Mouse (Mus musculus): Measurements from ENCODE around the gene Ddx4. TPM values are rescaled to one million over a fixed set of nuclear protein-coding genes. Genes with fewer than 3 reads are reported as not detected.

Ddx4 gene
- 0.04 TPM in 1 of 2 replicates, not detected in the other for polyA plus RNA-seq (2012; rRNA removed)

DNA sequence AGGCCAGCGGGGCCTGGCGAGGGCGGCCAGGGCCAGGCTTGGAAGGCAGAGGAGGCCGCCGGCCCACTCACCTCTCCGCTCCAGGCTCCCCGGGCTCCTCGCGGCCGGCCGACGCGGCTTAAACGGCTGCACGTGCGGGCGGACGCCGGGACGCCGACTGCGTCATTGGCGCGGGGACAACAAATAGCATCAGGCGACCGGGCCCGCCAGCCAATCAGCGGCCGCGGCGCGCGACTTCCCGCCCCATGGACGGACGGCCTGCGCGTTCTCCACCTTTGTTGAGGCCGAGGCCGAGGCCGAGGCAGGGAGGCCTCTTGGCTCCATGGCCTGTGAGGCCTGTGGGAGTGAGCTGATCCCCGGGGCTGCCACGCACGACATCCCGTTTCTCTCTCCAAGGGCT, at the start of gene Ddx4:
TSS of gene Ddx4 (minus strand) at position 271 of the 400 bp plus-strand sequence.
- 88% methylated on average over 45 of the region's 45 CpGs for WGBS
- no peak for DNase-seq (ENCODE audit: low read depth, low spot score)

DNA sequence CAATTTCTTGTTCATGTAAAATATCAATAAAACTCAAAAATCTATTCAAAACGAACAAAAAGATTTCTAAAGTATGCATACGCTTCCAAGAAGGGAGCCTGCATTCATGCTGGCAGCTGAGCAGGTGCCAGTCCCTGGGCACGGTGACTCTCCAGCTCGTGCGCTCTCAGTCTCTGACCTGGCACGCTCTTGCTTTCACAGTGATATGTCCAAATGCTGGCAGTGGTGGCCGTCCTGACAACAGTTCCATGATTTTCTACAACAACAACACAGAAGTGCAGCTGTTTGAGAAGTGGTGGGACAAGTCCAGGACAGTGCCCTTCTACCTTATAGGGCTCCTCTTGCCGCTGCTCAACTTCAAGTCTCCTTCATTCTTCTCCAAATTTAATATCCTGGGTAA, 49.0 kb upstream of the Ddx4 start:
- no peak for DNase-seq (ENCODE audit: low read depth, low spot score)
- WGBS = 89% methylated on average over 8 of the region's 8 CpGs

DNA sequence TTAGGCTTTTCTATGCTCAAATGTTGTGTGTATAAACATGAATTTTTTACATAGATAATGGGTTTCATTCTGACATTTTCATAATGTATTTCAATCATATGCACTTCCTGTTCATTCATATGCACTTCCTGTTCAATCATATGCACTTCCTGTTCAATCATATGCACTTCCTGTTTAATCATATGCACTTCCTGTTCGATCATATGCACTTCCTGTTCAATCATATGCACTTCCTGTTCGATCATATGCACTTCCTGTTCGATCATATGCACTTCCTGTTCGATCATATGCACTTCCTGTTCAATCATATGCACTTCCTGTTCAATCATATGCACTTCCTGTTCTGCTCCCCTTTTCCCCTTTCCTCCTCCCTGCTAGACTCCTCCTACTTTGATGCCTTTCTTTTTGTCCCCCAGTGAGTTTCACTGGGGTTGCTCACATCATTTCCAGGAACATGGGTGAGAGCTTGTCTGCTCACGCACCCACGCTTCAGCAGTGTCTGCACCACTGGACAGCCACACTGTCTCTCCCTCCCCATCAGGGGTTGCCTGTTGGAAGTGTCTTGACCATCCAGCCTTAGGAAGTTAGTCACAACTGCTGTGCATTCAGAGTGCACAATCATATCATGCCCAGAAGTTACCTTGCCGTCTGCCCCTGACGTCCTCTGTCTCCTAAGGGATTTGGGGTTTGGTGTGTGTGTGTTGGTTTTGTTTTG, 43.4 kb upstream of the Ddx4 start:
- WGBS = 92% methylated on average over 8 of the region's 8 CpGs
- DNase-seq (ENCODE audit: low read depth, low spot score) = no peak

DNA sequence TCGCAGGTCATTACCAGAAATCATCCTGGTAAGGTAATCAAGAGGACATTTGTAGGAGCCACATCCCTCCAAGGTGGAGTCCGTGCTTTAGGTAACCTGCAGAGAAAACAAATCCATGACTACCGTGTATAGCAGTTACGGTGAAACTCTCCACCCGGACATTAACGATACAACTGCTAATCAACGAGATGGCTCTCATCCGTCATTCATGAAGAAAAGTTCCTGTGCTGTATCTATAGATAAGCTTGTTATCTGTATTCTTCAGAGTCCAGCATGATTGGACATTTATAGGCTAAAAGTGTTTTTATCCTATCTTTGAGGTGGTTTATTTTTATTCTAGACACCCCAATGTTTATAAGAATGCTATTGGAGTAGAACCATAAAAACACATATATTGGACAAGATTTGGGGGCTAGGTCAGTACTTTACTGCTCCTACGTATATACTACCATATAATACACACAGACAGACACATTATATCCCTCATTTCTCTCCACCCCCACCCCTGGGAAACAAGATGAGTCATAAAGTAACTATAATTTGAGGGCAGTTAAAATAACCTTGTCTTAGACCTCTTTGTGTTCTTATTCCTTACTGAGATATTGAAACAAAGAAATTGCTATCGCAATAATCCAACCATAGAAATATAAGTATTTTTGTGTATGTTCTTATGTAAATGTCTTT, 40.7 kb upstream of the Ddx4 start:
- peak; percentile 28 for DNase-seq (ENCODE audit: low read depth, low spot score)
- WGBS = 47% methylated on average over 10 of the region's 10 CpGs

DNA sequence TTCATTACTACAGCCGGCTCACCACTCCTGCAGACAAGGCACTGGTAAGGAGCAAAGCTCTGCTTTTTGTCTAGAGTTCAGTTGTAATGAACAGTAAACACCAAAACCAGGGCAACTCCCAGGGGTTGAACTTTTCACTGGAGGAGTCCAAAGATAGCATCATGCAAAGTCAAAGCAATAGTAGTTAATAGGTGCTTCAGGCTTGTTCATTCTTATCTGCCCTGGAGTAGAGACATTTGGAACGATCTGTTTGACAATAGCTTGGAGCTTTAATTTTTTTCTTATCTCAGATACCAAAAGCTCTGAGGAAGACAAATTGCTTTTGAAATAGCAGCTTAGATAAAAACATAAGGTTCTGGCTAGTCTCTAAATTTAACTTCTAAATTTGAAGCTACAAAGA, 33.9 kb upstream of the Ddx4 start:
- WGBS = 68% methylated on average over 2 of the region's 2 CpGs
- DNase-seq (ENCODE audit: low read depth, low spot score) = no peak

DNA sequence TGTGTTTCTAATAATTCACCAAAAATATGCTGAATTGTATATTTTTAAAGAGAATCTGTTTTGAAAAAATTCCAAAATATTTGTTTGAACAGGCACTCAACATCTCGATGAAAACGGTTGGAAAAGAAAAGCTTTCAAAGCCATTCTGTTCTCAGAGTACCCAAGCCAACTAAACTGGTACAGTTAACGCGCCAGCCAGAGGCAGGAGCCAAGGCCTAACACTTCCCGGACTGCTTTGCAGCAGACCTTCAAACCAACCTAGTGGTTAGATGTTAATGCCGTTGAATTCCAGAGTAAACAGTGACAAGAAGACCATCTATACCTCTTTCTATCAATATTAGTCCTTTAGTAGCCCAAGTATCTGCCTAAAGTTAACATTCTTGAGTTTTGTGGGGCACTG, 31.7 kb upstream of the Ddx4 start:
- WGBS = 83% methylated on average over 6 of the region's 6 CpGs
- no peak for DNase-seq (ENCODE audit: low read depth, low spot score)

DNA sequence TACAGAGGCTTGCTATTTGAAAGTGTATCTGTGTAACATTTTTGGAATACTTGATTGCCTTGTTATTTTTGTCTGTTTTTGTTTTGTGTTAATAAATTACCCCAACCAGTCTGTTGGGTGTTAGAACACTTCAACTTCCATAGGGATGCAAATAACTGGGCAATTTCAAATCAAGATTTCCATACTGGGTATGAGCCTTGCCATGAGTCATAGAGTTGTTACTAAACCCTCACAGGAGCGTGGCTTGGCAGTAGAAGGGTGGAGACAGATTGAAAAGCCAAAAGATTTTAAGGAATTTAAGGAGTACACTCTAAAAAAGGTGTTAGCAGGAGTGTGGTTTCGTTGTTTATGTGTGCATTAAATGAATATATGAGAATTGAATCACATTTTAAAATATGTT, 31.0 kb upstream of the Ddx4 start:
- no peak for DNase-seq (ENCODE audit: low read depth, low spot score)
- 71% methylated on average over 2 of the region's 2 CpGs for WGBS

DNA sequence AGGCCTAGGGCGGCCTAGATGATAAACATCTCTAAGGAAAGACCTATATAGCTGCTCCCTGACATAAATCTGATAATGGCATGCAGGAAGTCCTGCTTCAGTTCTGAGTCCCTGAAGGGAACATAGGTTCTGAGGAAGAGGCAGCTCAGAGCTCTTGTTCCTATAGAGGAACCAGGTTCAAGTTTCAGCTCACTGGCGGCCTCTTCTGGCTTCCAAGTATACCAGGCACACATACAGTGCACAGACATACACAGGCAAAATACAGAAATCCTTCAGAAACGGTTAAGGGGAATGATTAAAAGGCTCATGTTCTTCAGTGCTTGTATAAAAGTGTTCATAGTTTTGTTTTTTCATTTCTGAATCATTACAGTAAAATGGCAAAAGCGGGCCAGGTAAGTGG, 25.9 kb upstream of the Ddx4 start:
- WGBS = 96% methylated on average over 4 of the region's 4 CpGs
- no peak for DNase-seq (ENCODE audit: low read depth, low spot score)

DNA sequence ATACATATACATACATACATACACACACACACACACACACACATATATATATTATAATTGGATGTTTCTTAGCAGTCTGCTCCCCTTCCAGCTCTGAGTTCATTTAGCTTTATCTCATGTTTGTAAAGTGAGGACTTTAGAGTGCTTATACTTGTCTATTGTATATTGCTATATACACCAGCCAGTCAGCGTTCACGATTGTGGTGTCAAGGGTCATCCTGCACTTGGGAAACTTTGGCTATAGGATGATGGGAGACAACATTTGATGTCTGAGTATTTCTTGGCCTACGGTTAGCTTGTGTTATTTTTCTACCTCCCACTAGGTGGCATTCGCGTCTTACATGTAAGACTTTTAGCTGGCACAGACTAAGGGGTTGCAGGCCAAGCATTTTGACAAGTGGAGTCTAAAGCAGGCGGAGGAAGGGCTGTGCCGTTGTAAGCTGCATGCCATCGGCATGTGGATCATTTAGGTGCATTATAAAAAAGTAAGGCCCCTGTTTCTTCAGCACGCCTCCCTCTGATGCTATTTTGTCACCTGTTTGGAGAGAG, 21.7 kb upstream of the Ddx4 start:
- WGBS = 7% methylated on average over 9 of the region's 9 CpGs
- peak; percentile 32 for DNase-seq (ENCODE audit: low read depth, low spot score)

DNA sequence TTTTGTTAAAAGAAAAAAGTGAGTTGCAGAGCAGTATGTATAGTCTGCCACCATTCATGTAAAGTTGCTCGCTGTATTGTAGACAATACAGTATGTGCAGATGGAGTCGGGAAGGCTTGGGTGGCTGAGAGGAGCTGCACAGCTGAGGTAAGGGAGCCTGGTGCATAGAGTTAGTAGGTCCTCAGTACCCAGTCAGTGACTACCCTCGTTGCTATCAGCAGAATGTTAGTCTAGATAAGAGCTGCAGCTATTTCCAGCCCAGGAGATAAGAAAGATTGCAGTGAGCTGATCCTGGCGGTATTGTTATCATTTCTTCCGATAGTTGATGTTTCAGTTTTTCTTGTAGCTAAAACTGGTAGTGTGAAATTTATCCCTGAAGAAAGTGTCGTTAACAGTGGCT, 20.5 kb upstream of the Ddx4 start:
- WGBS = 73% methylated on average over 6 of the region's 6 CpGs
- DNase-seq (ENCODE audit: low read depth, low spot score) = no peak

DNA sequence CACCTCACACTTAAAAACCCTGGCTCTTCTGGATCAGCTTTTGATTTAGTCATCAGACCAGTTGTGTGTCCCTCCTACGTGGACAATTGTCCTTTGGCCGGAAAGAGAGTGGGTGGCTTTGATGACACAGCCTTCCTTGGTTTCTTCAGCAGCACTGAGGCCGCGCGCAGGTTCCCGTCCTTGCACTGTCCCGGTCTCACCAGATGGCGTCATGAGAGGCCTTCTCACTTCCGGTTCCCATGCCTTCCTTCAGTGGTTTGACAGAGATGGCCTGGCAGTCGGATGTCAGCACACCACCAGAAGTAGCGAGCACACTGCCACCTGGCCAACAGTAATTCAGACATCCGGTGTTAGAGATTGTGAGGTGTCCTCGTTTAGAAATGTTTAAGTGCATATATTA, 19.4 kb upstream of the Ddx4 start:
- 82% methylated on average over 13 of the region's 13 CpGs for WGBS

DNA sequence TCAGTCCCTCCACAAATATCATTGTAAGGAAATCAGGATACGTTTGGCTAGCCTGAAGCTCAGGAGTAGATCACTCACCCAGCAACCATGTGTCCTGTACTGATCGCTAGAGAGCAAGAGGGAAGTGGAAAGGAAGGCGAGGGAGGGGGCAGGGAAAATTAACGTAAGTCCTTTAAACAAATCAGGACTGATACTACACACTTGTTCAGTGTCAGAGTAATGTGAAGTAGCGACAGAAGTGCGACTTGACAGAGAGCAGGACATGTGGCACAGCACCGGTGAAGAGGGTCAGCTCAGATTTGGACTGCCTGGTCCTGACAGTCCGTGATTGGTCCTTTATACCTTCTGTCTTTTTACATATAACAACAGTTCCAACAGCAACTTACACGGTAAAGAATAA, 14.9 kb upstream of the Ddx4 start:
- DNase-seq (ENCODE audit: low read depth, low spot score) = no peak
- WGBS = 77% methylated on average over 9 of the region's 9 CpGs

More for the DNA sequence above, 19.4 kb upstream of the Ddx4 start:
- no peak for DNase-seq (ENCODE audit: low read depth, low spot score)

DNA sequence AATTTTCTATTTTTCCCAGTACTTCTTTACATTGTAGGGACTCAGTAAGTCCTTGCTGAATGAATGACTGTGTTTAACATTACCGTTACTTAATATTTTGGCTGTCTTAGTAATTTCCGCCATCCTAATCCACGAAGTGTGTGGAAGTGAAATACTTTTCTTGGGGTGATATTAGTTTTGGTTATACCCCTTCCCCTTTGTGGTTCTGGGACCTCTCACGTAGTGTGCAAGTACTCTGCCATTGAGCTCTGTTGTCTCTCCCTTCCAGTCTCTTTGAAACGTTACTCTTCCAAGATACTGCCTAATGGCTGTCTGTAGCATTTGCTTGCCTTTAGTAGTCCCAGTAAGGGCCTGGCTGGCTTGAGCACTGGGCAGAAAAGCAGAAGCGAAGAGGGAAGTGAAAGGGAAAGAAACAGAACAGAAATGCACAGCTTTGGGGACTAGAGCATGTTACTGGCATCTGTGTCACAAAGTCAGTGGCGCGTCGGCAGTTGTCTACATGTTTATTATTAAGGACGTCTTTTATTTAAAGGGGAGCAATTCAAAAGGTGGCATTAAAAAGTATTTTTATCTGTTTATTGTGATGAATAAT, 14.3 kb upstream of the Ddx4 start:
- no peak for DNase-seq (ENCODE audit: low read depth, low spot score)
- 85% methylated on average over 10 of the region's 10 CpGs for WGBS

DNA sequence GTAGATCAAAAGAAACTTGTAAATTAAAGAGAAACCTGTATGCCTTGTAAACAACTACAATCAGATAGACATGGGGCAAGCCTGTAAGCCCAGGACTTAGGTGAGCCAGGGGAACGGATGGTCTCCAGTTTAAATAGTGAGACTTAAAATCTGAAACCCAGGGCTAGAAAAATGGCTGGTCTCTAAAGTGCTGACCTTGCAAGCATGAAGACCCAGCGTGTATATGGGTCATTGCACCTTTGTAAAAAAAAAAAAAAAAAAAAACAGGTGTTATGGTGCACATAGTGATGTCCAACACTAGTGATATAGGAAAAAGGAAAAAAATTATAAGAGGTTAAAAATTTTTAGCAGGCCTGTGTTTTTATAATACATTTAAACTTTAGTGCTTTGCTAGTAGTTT, 9.4 kb upstream of the Ddx4 start:
- no peak for DNase-seq (ENCODE audit: low read depth, low spot score)
- 82% methylated on average over 2 of the region's 2 CpGs for WGBS

DNA sequence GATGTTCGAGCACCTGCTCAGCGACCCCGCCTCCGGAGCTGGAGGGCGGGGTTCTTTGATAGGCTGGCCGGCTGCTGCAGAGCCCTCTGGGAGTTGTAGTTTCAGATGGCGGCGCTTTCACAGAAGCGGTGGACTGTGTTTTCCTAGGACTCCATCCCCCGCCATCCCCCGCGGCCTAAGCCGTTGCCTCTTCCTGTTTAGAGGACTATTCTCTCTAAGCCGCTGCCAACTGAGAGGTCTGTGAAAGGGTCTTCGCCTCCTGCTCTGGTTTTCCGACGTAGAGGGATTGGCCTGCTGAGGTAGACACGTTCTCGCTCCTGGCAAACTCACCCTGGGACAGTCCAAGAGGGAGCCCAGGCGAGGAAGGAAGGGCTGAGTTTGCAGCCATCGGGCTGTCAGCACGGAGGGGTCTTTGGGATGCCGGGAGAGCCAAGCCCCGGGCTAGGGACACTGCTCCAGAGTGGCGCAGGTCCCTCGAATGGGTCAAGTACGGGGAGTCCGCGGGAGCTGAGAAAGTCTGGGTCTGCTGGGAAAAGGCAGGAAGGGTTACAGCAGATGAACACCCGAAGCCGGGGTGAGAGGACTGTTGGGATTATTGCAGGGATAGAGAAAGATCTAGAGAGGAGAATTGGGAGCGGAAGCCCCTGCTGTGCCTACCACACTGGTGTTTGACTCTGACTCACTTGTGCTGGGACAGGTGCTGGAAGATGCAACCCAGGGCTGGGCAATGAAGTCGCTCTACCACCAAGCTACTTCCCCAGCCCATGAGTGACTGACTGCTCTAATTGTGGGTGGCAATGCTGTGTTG, 8.5 kb upstream of the Ddx4 start, which contains the start of gene Slc38a9:
TSS of gene Slc38a9 (plus strand) at position 178 of the 808 bp plus-strand sequence.
- peak; percentile 81 for DNase-seq (ENCODE audit: low read depth, low spot score)
- WGBS = 1% methylated on average over 33 of the region's 33 CpGs

DNA sequence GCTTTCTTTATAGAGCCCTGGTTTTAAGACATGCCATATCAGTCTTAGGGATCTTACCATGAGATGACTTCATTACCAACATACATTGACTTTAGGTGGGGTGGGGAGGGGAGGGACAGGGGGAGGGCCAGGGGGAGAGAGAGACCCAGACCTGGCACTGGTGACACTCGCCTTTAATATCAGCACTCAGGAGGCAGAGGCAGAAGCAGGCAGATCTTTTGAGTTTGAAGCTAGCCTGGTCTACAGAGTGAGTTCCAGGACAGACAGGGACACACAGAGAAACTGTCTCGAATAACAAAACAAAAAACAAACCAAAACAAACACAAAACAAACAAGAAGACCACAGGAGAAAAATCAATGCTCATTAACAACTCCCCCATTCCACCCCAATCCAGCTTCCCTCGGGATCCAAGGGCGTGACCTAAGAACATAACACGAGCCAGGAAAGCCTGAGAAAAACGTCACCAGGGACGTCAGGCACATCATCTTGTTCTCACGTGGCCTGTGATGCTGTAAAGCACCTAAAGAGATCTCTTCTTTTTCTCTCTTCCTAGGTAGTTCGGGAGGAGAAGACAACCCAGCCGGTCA, 7.8 kb upstream of the Ddx4 start:
- WGBS = 3% methylated on average over 10 of the region's 10 CpGs
- no peak for DNase-seq (ENCODE audit: low read depth, low spot score)

DNA sequence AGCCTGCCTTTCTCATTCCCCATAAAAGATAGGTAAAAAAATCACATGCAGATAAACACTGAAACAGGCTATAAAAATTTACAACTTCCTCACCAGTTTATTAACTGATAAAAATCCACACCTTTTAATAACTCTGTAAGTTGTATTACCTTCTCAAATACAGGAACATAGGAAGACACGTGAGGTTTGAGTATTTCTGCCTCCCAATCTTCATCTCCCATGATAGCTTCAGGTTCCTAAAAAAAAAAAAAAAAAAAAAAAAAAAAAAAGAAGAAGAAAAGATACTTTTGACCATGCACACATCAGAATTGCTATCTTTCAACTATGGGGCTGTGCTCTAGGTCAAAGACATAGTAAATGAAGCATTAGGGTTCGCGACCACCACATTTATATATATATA, 1.1 kb downstream of the Ddx4 start:
- 73% methylated on average over 3 of the region's 3 CpGs for WGBS
- no peak for DNase-seq (ENCODE audit: low read depth, low spot score)

DNA sequence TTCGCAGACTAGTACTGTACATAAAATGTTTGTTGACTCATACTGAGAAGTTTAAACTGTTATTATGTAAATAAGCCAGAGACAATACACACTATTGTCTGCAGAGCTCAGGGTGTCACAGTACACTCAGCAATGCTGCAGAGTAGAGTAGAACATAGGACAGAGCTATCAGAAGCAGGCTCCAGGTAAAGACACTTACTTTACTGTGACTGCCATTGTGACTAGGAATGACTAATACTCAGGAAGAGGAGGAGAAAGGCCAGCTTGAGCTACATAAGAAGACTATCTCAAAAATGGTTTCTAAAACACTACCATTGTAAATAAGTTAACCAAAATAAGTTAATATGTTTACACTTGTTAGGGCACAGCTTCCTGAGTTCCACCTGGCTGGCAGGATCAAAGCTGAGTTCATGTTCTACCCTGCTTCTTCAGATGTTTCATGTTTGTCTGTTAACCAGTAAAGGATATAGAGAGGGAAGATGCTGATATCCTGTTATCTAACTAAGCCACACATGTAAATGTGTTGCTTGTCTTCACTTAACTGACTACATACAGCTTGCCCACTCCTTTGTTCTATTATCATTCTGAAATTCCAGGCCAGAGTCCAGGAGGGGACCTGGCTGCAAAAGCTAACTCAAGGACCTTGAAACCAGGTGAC, 6.6 kb downstream of the Ddx4 start:
- no peak for DNase-seq (ENCODE audit: low read depth, low spot score)
- 32% methylated on average over 1 of the region's 1 CpGs for whole genome bisulfite sequencing

DNA sequence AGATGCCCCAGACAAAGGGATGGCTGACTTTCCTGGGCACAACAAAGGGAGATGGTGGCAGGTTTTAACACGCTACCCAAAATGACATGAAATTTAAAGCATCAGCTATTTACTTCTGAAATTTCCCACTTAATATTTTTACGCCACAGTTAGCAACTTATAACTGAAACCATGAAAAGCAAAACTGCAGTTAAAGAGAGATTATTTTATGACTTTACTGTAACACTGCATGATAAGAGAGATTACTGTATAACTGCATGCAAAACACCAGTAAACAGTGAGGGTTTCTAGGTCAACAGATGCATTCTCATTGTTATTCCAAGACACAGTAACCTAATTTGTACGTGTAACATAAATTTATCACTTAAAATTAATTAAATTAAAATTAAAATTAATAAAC, 7.3 kb downstream of the Ddx4 start:
- WGBS = 52% methylated on average over 3 of the region's 3 CpGs
- DNase-seq (ENCODE audit: low read depth, low spot score) = no peak

Data from large intestine, adult 2 months (tissue).